15 mouse cellular contexts compared by ENCODE assay signal in the genomic region with DNA sequence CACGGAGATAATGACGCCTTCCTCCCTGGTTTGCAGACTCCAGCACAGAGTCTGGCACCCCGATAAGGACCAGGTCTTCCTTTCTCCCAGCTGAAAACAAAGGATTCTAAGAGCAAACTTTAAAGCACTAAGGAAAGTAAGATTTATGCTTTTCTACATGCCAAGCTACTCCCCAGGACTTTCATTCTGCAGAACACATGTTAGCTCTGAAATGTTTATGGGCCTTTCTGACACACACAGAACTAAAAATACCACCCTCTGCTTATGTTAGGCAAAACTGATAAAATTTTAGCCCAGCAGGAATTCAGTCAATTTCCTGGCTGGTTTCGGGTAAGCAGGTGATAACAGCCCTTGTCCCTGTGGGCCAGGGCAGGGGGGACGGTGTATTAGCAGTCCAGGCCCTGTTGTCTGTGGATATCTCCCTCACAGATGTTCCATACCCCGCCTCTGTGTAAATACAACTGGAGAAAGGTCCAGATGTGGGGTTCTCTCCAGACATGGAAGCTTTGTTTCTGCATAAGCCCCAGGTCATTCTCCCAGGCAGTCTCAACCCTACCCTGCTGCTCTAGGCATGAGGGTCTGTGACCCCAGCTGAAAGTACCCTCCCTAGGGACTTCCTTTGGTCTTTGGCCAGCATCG.
DNase-seq lines count a peak whose midpoint lies in the region; ATAC-seq lines count a peak whose summit lies in the region.
"Had no signal": no experiment of that assay in that cellular context is flagged by ENCODE, and none has a peak within 500 bp of the region (broad histone marks: within the 10 kb centered on the region; RNA-seq: fewer than 3 reads in every experiment).

No protein-coding gene starts in this region.

- H3K4me2 ChIP-seq in hindbrain, embryonic 16.5 days (ENCODE audit: low read length) = no peak overlapping the region
- no peak overlapping the region for H3K4me2 ChIP-seq in hindbrain, embryonic 11.5 days (replicated peaks; ENCODE audit: low read depth, low read length)
- H3K4me2 ChIP-seq in embryonic facial prominence, embryonic 12.5 days (replicated peaks) = no peak overlapping the region
- H3K4me2 ChIP-seq in limb, embryonic 13.5 days (replicated peaks) = no peak overlapping the region
- H3K4me2 ChIP-seq: liver, embryonic 11.5 days had no signal

- peaks cover 6% of the 10 kb centered on the region for H3K4me1 ChIP-seq in hindbrain, embryonic 16.5 days (ENCODE audit: control insufficient read depth, insufficient read depth, low read depth, low read length)
- H3K4me1 ChIP-seq in hindbrain, embryonic 11.5 days (replicated peaks; ENCODE audit: control insufficient read depth, insufficient read depth, low read length) = no peaks in the 10 kb centered on the region
- H3K4me1 ChIP-seq in embryonic facial prominence, embryonic 12.5 days = peaks cover 24% of the 10 kb centered on the region
- H3K4me1 ChIP-seq in limb, embryonic 13.5 days = peaks cover 43% of the 10 kb centered on the region

- H3K27ac ChIP-seq in hindbrain, embryonic 16.5 days (ENCODE audit: low read depth, low read length) = no peak overlapping the region
- no peak overlapping the region for H3K27ac ChIP-seq in hindbrain, embryonic 11.5 days (ENCODE audit: low read depth, low read length)
- peak overlapping the region; percentile 43 for H3K27ac ChIP-seq in embryonic facial prominence, embryonic 12.5 days
- H3K27ac ChIP-seq in limb, embryonic 13.5 days = peak overlapping the region; percentile 58; the same call in 1 of the 2 replicates
- H3K27ac ChIP-seq: hindbrain, postnatal 0 days; layer of hippocampus, adult 2 months; macrophage had no signal

- no peaks in the 10 kb centered on the region for H3K9me3 ChIP-seq in hindbrain, embryonic 16.5 days (ENCODE audit: control insufficient read depth, low read length)
- no peaks in the 10 kb centered on the region for H3K9me3 ChIP-seq in hindbrain, embryonic 11.5 days (ENCODE audit: control insufficient read depth, low read length)
- no peaks in the 10 kb centered on the region for H3K9me3 ChIP-seq in embryonic facial prominence, embryonic 12.5 days
- no peaks in the 10 kb centered on the region for H3K9me3 ChIP-seq in limb, embryonic 13.5 days

- H3K9ac ChIP-seq in hindbrain, embryonic 16.5 days (ENCODE audit: low read depth, low read length) = no peak overlapping the region
- H3K9ac ChIP-seq in hindbrain, embryonic 11.5 days (ENCODE audit: low read depth, low read length) = no peak overlapping the region
- no peak overlapping the region for H3K9ac ChIP-seq in embryonic facial prominence, embryonic 12.5 days
- H3K9ac ChIP-seq in limb, embryonic 13.5 days = no peak overlapping the region

- peak; percentile 44 for DNase-seq in embryo, embryonic 11 days
- DNase-seq in embryo, embryonic 9.5 days (ENCODE audit: extremely low spot score) = no peak
- DNase-seq in hindbrain, embryonic 11.5 days (ENCODE audit: low spot score) = no peak
- DNase-seq in left cerebral cortex, adult 8-10 months (ENCODE audit: low spot score in 2 of 2) = no peak
- DNase-seq in urinary bladder, adult 2 months (ENCODE audit: low spot score) = no peak
- DNase-seq: adrenal gland, adult 2 months; gastrocnemius, postnatal 10 days; thymus, adult 18-20 months had no signal

- H3K27me3 ChIP-seq in hindbrain, embryonic 16.5 days (replicated peaks; ENCODE audit: control insufficient read depth, insufficient read depth, low read length) = no peaks in the 10 kb centered on the region
- H3K27me3 ChIP-seq in hindbrain, embryonic 11.5 days (ENCODE audit: control insufficient read depth, insufficient read depth, low read length) = no peaks in the 10 kb centered on the region
- H3K27me3 ChIP-seq in embryonic facial prominence, embryonic 12.5 days = no peaks in the 10 kb centered on the region
- no peaks in the 10 kb centered on the region for H3K27me3 ChIP-seq in limb, embryonic 13.5 days

- H3K4me3 ChIP-seq in hindbrain, embryonic 16.5 days (ENCODE audit: low read length) = no peak overlapping the region
- H3K4me3 ChIP-seq in hindbrain, embryonic 11.5 days (ENCODE audit: low read depth, low read length) = no peak overlapping the region
- no peak overlapping the region for H3K4me3 ChIP-seq in embryonic facial prominence, embryonic 12.5 days
- H3K4me3 ChIP-seq in limb, embryonic 13.5 days = no peak overlapping the region
- H3K4me3 ChIP-seq: layer of hippocampus, adult 2 months had no signal

- WGBS in hindbrain, embryonic 16.5 days = 72% methylated on average over 7 of the region's 7 CpGs
- 69% methylated on average over 7 of the region's 7 CpGs for WGBS in hindbrain, embryonic 11.5 days
- WGBS in embryonic facial prominence, embryonic 12.5 days = 53% methylated on average over 7 of the region's 7 CpGs
- WGBS in limb, embryonic 13.5 days = 29% methylated on average over 7 of the region's 7 CpGs

- 0 out of 2 replicates have a peak, but pooled peaks have one; percentile 11 for ATAC-seq in hindbrain, embryonic 16.5 days
- no peak for ATAC-seq in hindbrain, embryonic 11.5 days (ENCODE audit: low FRiP score)
- ATAC-seq in embryonic facial prominence, embryonic 12.5 days (ENCODE audit: insufficient number of reproducible peaks, insufficient read depth, low FRiP score, low TSS enrichment) = 0 out of 2 replicates have a peak, but pooled peaks have one; percentile 32
- ATAC-seq in limb, embryonic 13.5 days (ENCODE audit: low FRiP score, low read depth) = peak; percentile 82

- H3K36me3 ChIP-seq in hindbrain, embryonic 16.5 days (ENCODE audit: control insufficient read depth, insufficient read depth, low read length) = no peaks in the 10 kb centered on the region
- H3K36me3 ChIP-seq in hindbrain, embryonic 11.5 days (ENCODE audit: control insufficient read depth, insufficient read depth, low read length) = no peaks in the 10 kb centered on the region
- no peaks in the 10 kb centered on the region for H3K36me3 ChIP-seq in embryonic facial prominence, embryonic 12.5 days
- H3K36me3 ChIP-seq in limb, embryonic 13.5 days = no peaks in the 10 kb centered on the region

Comparison
In these comparisons a context has a peak if more than half of its experiments do, and no peak if none do; other contexts are left out.
1. H3K27ac ChIP-seq: peak in embryonic facial prominence, embryonic 12.5 days (single experiment) and limb, embryonic 13.5 days (single experiment); none in hindbrain, embryonic 16.5 days (single experiment) and hindbrain, embryonic 11.5 days (single experiment).